Mouse (Mus musculus) skeletal muscle tissue, postnatal 0 days (tissue): ENCODE results near the gene Cap1. TPM values are rescaled to one million over a fixed set of nuclear protein-coding genes. Genes with fewer than 3 reads are reported as not detected.

Source experiments
- polyA plus RNA-seq: library from polyadenylated mRNA; unstranded; fragments of >200 nt; fragmentation: Nextera tagmentation; extraction: Ambion mirVana; gene quantifications from 2 replicates; pipeline ENCODE4 v1.2.1, GENCODE M21; 2015

Gene Cap1
- polyA plus RNA-seq: 21.5 and 27.4 TPM in 2 replicates

DNA sequence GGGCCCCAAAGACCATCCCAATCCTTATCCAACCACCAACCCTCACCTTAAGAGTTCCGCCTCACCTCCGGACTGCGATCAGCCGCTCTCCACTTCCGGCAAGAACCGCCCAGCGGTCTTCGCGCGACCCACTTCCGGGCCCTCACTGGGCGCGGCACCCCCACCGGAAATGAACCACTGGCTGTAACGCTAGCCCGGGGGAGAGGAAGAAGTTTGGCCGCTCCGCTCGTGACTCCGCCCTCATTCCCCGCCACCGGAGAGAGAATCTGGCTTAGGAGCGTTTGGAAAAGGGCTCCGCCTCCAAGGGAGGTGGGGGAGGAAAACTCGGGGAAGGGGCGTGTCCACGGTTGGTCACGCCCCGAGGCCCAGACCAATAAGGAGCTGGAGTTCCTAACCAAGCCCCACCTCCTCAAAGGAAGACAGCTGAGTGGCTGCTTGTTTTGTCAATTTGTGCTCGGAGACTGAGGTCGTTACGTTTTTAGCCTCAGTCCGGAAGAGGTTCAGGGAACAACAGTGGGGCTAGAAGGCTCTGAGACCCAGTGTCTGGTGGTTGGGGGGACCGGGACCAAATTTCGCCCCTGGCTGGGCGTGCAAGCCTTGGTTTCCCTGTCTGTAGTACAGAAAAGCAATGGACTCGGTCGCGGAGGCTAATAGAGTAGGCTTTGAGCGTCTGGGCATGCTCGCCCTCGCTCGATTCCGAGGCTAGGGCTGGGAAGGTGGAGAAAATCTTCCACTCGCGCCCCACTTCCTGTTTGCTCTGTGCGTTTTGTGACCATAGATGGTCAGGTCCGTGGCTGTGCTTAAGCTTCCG, at the start of gene Cap1:
Gene Cap1 (minus strand): TSS at position 289 of the 811 bp plus-strand sequence.

DNA sequence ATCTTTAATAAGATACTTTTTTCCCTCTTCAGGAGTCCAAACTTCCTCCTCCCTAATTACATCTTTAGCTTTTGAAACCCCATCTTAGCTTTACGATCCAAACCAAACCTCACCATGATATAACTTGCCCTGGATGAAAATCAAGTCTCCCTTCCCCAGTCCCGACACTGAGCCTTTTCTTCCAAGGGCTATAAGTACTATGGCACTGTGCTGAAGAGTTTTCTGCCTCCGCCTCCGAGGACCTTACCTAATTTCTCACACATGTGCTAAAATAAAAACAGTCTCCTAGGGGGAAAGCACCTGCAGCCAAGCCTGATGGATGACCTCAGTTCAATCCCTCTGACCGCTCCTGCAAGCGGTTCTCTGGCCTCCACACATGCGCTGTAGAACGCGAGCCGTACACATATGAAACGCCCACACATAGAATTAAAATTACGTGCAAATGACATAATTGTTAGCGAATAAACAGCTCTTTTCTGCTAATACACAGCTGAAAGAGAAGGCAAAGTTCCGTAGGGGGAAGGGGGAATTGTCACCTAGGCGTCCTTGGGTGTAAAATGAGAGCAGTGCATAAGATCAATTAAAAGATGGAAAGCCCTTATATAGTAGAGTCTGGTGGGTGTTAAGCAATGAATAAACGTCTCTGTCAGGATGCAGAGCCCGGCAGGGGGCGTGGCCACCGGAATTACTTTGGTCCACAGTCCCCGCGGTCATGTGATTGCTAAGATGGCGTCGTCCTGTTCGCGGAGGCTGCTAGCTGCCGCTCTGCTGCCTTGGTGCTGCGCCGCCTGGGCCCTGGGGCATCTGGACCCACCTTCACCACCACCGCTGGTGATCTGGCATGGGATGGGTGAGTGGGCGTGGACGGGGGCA, 50.1 kb downstream of the Cap1 start, which contains the start of gene Ppt1:
Gene Ppt1 (plus strand): TSS at position 713 of the 873 bp plus-strand sequence.

Other genes starting within 250 kb of the Cap1 start
- gene 9530002B09Rik, start 196.8 kb downstream of the Cap1 start, polyA plus RNA-seq: not detected in 2 replicates
- 29.1 and 31.3 TPM in 2 replicates for gene Ppt1, start 49.8 kb downstream of the Cap1 start, polyA plus RNA-seq
- gene Mfsd2a, start 75.1 kb upstream of the Cap1 start, polyA plus RNA-seq: 0.32 and 1.0 TPM in 2 replicates
- 4.6 and 5.8 TPM in 2 replicates for gene Mycl, start 109.6 kb upstream of the Cap1 start, polyA plus RNA-seq
- 12.5 and 12.8 TPM in 2 replicates for gene Trit1, start 130.5 kb upstream of the Cap1 start, polyA plus RNA-seq
- 0.17 TPM in 1 of 2 replicates, not detected in the other for gene Bmp8b, start 219.1 kb upstream of the Cap1 start, polyA plus RNA-seq
- not detected in 2 replicates for gene Oxct2b, start 230.2 kb upstream of the Cap1 start, polyA plus RNA-seq